Mouse (Mus musculus): ENCODE measurements around the gene Gale.

DNA sequence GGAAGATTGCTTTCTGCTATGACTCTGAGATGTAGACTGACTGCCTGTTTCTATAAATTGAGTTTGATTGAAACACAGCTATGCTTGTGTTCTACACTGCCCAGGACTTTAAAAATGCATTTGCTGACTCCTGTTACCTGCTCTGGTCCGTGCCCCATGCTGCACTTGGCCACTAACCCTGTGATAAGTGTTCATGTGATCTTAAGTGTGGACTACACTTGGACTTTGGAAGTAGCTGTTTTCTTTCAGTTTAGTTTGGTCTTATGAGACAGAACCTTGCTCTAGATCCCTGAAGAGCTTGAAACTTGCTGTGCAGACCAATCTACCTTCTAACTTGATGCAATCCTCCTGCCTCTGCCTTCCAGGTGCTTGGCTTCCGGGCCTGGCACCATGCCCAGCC, 39.1 kb upstream of the Gale start:
- no peak for TF ChIP-seq CTCF (IDR thresholded peaks at IDR 0.05; ENCODE audit: insufficient read depth, low read depth, low read length)
- TF ChIP-seq POLR2A (IDR thresholded peaks at IDR 0.05; ENCODE audit: insufficient read depth, low read depth, low read length), result no peak

All from olfactory bulb, adult 2 months (tissue).